Mouse (Mus musculus) heart, postnatal 25 days (tissue): ENCODE results near the gene Creb3. TPM values are rescaled to one million over a fixed set of nuclear protein-coding genes. Genes with fewer than 3 reads are reported as not detected.

Source experiments
- DNase-seq: peaks from one replicate; pipeline ENCODE4 v3.0.0; 2022; ENCODE audit warnings: low spot score
- intact Hi-C: fragments of 180-260 bp; cut with DNase I; formaldehyde crosslinking; loops from one replicate; pipeline ENCODE4 v1.15.1; 2025
- total RNA-seq, 2 experiments: library from RNA; stranded (reverse); gene quantifications; 2 replicates each; pipeline ENCODE4 v1.2.3; 2021

Gene Creb3
- total RNA-seq, 2 experiments from 2014 or later: 45.8 to 48.3 TPM

DNA sequence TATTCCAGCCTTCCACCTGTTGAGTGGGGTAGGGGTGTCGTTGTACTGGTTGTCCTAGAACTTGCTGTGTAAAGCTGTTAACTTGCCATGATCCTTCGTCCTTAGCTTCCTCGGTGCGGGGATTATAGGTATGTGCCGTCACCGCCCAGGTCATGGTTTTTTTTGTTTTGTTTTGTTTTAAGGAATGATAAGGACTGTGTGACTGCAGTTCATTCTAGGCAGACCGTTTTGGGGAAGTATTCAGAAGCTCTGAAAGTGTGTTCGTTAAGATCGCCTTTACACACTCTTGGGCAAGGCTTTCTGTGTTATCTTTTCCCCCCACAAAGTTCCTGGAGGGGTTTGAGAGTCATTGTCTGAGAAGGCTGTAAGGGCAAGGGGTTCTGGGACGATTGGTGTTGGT, 50.4 kb downstream of the Creb3 start:
- DNase-seq: no peak
- intact Hi-C loops: no loop called here

DNA sequence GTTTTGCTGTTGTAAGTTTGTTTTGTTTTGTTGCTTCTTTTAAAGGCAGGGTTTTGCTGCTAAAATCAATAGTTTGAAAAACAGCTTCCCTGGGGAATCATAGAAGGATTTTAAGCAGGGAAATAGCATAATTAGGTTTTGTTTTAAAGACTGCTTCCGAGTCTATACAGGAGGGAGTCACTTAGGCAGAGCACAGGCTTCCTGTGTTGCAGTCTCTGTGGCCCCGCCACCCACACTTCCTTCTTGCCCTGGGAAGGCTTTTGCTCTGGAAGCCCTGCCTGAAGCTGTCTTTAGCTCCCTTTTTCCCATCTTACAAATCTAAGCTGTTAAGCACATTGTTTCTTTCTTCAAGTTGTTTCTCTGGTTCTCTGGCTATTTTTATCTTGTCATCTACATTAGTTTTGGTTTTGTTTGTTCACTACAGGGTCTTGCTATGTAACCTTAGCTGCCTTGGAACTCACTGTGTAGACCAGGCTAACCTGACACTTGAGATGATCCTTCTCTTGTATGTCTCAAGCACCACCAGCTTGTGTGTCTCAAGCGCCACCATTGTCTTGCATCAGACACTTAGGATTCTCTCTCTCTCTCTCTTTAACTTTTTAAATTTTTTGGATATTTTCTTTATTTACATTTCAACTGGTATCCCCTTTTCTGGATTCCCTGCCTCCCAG, 51.1 kb downstream of the Creb3 start:
- intact Hi-C loops: no loop called here
- DNase-seq: no peak

Other genes starting within 250 kb of the Creb3 start
- gene Rusc2, start 180.4 kb upstream of the Creb3 start, total RNA-seq: 10 to 100 TPM; 35.3 to 49.1 TPM
- not detected for gene Fam166b, start 133.2 kb upstream of the Creb3 start, total RNA-seq
- 10 to 100 TPM; 33.1 to 34.4 TPM for gene Tesk1, start 120.4 kb upstream of the Creb3 start, total RNA-seq
- under 1 TPM; 0.81 to 0.87 TPM for gene Cd72, start 107.7 kb upstream of the Creb3 start, total RNA-seq
- not detected for gene Sit1, start 78.6 kb upstream of the Creb3 start, total RNA-seq
- gene Ccdc107, start 69.4 kb upstream of the Creb3 start, total RNA-seq: 10 to 100 TPM; 26.6 to 31.8 TPM
- gene Arhgef39, start 62.6 kb upstream of the Creb3 start, total RNA-seq: under 1 TPM; 0.39 to 0.61 TPM
- under 1 TPM; 0.31 to 0.34 TPM for gene Car9, start 55.4 kb upstream of the Creb3 start, total RNA-seq
- gene Tpm2, start 38.6 kb upstream of the Creb3 start, total RNA-seq: 10 to 100 TPM; 25.2 to 40.7 TPM
- gene Tln1, start 359 bp downstream of the Creb3 start, total RNA-seq: 100 to 1,000 TPM; 115 to 124 TPM
- gene Rgp1, start 16.4 kb downstream of the Creb3 start, total RNA-seq: 10 to 100 TPM; 29.5 to 36.7 TPM
- gene Gba2, start 16.5 kb downstream of the Creb3 start, total RNA-seq: 10 to 100 TPM; 13.5 to 14.3 TPM
- under 1 TPM in 1 of 2 experiments, not detected in 1; 0.60 TPM for gene Msmp, start 22.2 kb downstream of the Creb3 start, total RNA-seq
- gene Npr2, start 69.6 kb downstream of the Creb3 start, total RNA-seq: 10 to 100 TPM; 35.9 to 42.4 TPM
- gene Spag8, start 91.3 kb downstream of the Creb3 start, total RNA-seq: under 1 TPM; 0.21 to 0.31 TPM
- 100 to 1,000 TPM; 138 to 147 TPM for gene Hint2, start 94.1 kb downstream of the Creb3 start, total RNA-seq
- 10 to 100 TPM; 15.8 to 16.9 TPM for gene Tmem8b, start 106.6 kb downstream of the Creb3 start, total RNA-seq
- under 1 TPM; 0.20 to 0.26 TPM for gene Fam221b, start 106.8 kb downstream of the Creb3 start, total RNA-seq
- gene Olfr70, start 138.5 kb downstream of the Creb3 start, total RNA-seq: not detected
- gene Olfr71, start 147.9 kb downstream of the Creb3 start, total RNA-seq: not detected
- gene Hrct1, start 164.9 kb downstream of the Creb3 start, total RNA-seq: 1 to 10 TPM; 3.3 to 3.4 TPM
- gene Spaar, start 167.7 kb downstream of the Creb3 start, total RNA-seq: 1 to 10 TPM; 4.8 to 4.9 TPM
- not detected for gene Olfr159, start 208.7 kb downstream of the Creb3 start, total RNA-seq